Mouse (Mus musculus): ENCODE results near the gene Rnf44.

DNA sequence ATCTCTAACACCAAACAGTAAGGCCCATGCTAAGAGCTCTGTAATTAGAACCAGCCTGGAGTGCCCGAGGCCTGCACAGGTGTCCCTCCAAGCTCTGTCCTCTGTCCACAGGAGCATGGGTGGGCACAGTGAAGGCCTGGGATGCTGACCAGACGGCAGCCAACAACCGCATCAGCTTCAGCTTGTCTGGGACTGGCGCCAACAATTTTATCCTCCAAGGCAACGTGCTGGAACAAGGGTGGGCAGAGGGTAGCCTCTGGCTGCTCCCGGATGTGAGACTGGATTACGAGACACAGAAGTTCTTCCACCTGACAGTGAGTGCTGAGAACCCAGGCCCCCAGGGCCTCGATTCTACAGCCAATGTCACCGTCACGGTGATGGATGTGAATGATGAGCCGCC, 32.4 kb upstream of the Rnf44 start:
- no peak for TF ChIP-seq CTCF (IDR thresholded peaks at IDR 0.05; ENCODE audit: extremely low read depth, insufficient read depth, insufficient read length, insufficient replicate concordance)
- TF ChIP-seq POLR2A (IDR thresholded peaks at IDR 0.05; ENCODE audit: low read depth, low read length): no peak

All from spleen, adult 2 months (tissue).